Mouse (Mus musculus) MEL (cell line): ENCODE results near the gene Klhl21.

ENCODE experiments used
- CHD2 ChIP-seq: IDR thresholded peaks from 2 replicates; pipeline ENCODE4 v1.6.1; 2011; ENCODE audit warnings: low read length, improper control_type of control experiment
- CTCF ChIP-seq, 3 experiments: IDR thresholded peaks in 2 of 3; conservative IDR thresholded peaks in 1 of 3; 2 replicates each; pipeline ENCODE4 v1.5.1; 2011 to 2012; ENCODE audit warnings: low read length in 3 of 3, low read depth in 2 of 3, mild to moderate bottlenecking in 2 of 3, improper control_type of control experiment in 1 of 3, inconsistent platforms in 1 of 3, mixed read lengths in 1 of 3, moderate library complexity in 1 of 3; ENCODE audit not compliant: control insufficient read depth in 1 of 3, insufficient read depth in 1 of 3, poor library complexity in 1 of 3, severe bottlenecking in 1 of 3
- ELF1 ChIP-seq: IDR thresholded peaks from 2 replicates; pipeline ENCODE4 v1.6.1; 2014; ENCODE audit warnings: low read depth, mild to moderate bottlenecking, inconsistent platforms, low read length, improper control_type of control experiment, moderate library complexity
- EP300 ChIP-seq, 2 experiments: IDR thresholded peaks; 2 replicates each; pipeline ENCODE4 v1.6.1; 2011; ENCODE audit warnings: improper control_type of control experiment in 2 of 2, low read length in 2 of 2, low read depth in 1 of 2, mild to moderate bottlenecking in 1 of 2
- GABPA ChIP-seq: IDR thresholded peaks from 2 replicates; pipeline ENCODE4 v1.6.1; 2012; ENCODE audit warnings: low read depth, mild to moderate bottlenecking, inconsistent platforms, low read length, improper control_type of control experiment, moderate library complexity
- GATA1 ChIP-seq: IDR thresholded peaks from 2 replicates; pipeline ENCODE4 v1.6.1; 2011; ENCODE audit warnings: low read depth, low read length, improper control_type of control experiment
- MAFK ChIP-seq: IDR thresholded peaks from 2 replicates; pipeline ENCODE4 v1.6.1; 2011; ENCODE audit warnings: low read depth, mild to moderate bottlenecking, low read length, improper control_type of control experiment, borderline replicate concordance
- POLR2AphosphoS2 ChIP-seq: IDR thresholded peaks from 2 replicates; pipeline ENCODE4 v1.6.1; 2011; ENCODE audit warnings: low read length, improper control_type of control experiment
- RCOR1 ChIP-seq: IDR thresholded peaks from 2 replicates; pipeline ENCODE4 v1.6.1; 2012; ENCODE audit warnings: low read depth, mild to moderate bottlenecking, inconsistent platforms, low read length, improper control_type of control experiment
- SMC3 ChIP-seq: IDR thresholded peaks from 2 replicates; pipeline ENCODE4 v1.6.1; 2011; ENCODE audit warnings: low read depth, low read length, improper control_type of control experiment
- ZKSCAN1 ChIP-seq: IDR thresholded peaks from 2 replicates; pipeline ENCODE4 v1.6.1; 2012; ENCODE audit warnings: low read depth, mild to moderate bottlenecking, inconsistent platforms, low read length, improper control_type of control experiment, moderate library complexity

- no peak for TF ChIP-seq GABPA
- TF ChIP-seq ELF1: no peak
- TF ChIP-seq CTCF (IDR thresholded peaks at IDR 0.05 in 2 of 3, conservative IDR thresholded peaks at IDR 0.05 in 1 of 3; ENCODE audit: control insufficient read depth in 1 of 3, insufficient read depth in 1 of 3, low read depth in 2 of 3, low read length in 3 of 3, poor library complexity in 1 of 3, severe bottlenecking in 1 of 3): no peak
- no peak for TF ChIP-seq GATA1
- no peak for TF ChIP-seq ZKSCAN1
- TF ChIP-seq POLR2AphosphoS2: no peak
- TF ChIP-seq CHD2: no peak
- no peak for TF ChIP-seq RCOR1
- TF ChIP-seq SMC3: no peak
- no peak for TF ChIP-seq EP300 (IDR thresholded peaks at IDR 0.05; ENCODE audit: low read depth in 1 of 2, low read length in 2 of 2)
- no peak for TF ChIP-seq MAFK
These were observed 25.0 kb upstream of the Klhl21 start for GRCm38 (mm10) chr4:151983560-151983959.
